Mouse (Mus musculus) layer of hippocampus, adult 11-12 months (tissue): ENCODE measurements around the gene Kcnk10.
A peak's percentile ranks its signal among the peaks of the same experiment; 100 is the strongest.

Source experiments
- DNase-seq: peaks from one replicate; pipeline ENCODE4 v3.0.0; 2022; ENCODE audit warnings: low spot score

The Kcnk10 gene

DNA sequence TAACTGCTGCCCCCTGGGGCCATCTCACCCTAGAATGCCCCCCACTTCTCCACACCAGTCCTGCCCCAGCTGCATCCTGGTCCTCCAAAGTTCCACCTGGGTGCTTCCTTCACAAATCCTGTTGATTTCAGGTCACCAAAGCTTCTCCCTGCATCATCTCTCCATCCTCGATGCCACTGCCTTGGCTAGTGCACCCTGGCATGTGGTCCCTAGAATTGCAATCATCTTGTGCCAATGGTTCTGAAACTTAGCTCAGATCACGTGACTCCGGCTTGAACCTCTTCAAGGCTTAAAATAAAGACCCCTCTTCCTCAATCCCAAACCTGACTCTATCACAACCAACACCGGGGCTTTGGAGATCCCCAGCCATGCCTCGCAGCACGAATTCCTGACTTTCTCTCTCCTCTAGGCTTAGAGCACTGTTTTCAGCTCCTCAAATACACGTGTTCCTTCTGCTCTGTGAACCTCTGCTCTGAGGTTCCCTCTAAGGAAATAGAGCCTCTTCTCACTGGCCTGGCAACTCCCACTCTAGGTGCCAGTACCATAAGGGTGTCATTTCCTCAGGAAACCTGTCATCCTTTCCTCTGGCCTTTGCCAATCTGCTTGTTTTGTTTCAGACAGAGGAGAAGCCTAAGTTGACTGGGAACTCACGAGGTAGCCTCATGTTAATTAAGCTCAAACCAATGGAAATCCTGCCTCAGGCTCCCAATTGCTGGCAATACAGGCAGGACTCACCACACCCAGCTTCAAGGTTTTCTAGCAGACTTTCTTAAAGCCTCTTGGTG is 6.0 kb downstream of the Kcnk10 start:
- no peak for DNase-seq

DNA sequence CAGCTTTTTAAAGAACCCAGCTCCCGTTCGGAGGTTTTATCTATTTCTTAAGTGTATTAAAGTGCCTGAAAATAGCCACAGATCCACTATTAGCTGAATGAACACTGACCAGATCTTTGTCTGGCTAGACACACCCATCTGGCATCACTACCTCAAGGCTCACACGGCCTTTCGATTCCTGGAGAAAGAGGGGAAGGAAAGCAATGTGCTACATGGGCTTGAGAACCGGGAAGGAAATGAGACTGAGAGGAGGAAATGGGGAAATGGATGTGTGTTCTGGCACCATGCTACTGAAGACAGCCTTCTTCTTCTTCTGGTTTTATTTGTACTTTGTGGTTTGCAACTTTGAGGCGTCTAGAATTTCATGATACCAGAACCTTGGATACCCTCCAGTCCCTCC is 8.7 kb downstream of the Kcnk10 start:
- no peak for DNase-seq

DNA sequence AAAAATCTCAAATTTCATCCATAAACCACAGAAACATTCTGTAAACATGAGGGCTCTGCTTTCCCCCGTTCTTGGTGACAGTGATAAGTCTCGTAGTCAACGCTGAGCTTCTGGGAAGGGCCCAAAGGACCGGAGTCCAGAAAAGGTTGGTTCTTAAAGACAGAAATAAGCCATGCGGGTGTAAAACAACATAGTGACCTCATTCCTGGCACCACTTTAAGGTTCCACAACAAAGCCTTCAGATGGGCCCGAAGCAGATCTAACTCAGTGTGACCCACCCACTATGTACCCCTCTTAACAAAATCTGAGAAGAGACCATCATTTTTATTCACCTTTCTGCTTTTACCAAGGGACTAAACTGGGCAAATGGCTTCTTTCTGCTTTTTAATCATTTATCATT is 10.2 kb downstream of the Kcnk10 start:
- DNase-seq, result no peak

DNA sequence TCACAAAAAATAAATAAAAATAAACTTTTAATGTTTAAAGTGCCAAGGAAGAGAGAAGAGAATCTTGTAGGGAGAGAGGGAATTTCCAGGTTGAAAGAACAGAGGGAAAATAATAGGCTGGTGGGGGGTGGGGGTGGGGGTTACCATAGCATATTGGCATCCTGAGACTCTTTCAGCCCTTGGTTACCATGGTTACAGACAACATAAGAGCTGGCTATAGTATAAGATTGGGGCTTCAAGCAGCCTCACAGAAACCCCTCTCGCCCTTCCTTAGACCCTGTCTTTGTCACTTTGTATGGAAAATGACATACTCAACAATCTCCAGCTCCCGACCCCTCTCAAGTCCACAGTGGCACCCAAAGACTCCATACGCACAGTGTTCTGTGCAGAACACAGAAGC is 13.7 kb downstream of the Kcnk10 start:
- no peak for DNase-seq

DNA sequence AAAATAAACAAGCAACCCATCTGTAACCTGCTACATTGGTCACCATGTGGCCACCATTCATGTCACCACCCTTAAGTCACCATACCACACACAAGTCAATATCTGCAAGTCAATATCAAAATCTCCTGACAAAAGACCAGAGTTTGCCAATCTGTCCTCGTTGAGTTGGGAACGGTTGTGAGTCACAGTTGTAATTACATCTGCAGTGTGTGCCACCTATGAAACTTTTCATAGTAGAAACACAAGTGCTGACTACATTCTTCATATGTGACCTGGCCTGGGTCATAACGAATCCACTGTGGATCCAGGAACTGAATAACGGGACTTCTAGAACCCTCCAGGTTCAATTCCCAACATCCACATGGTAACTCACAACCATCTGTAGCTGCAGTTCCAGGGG is 14.8 kb downstream of the Kcnk10 start:
- no peak for DNase-seq

DNA sequence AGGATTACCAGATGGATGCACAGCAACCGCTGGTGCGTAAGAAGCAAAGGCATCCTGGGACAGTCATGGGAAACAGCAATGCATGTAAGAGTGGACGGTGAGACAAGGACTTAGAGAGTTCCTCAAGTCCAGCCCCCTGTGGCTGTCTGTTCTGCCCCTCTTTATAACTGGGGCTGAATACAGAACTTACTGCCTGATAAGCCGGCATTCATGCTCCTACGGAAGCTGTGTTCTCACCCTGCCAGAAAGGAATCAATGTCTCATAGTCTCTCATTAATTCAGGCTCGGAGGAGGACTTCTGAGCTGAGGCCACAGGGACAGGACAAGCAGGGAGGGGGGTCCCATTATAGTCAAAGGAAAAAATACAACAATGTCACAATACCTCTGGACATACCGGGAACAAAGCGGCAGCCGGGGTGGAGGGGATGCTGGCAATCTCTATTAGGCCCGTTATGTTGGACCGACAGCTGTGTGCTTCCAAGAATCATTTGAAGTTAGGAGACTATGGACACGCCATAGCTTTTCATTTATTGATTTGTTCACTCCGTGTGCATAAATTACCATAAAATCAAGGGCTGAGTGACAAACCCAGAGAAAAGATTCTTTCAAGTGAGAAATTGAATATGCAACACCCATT is 15.7 kb downstream of the Kcnk10 start:
- DNase-seq, result no peak

DNA sequence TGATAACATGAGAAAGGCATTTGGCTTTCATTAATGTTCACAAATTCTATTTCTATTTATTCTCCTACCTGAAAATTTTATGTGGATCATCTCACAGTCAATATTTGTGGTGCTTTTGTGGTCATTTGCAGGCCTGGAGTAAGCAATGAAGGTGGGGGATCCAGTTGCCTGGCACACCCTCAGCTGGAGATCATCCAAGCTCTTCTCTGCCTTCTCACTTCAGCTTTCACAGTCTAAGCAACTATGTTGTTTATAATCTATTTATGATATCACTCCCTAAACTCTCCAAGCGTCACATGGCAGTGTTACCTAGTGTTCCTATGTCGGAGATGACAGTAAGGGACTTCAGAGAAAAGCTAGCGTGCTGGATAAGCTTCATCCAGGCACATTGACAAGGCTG is 18.1 kb downstream of the Kcnk10 start:
- DNase-seq, result no peak

DNA sequence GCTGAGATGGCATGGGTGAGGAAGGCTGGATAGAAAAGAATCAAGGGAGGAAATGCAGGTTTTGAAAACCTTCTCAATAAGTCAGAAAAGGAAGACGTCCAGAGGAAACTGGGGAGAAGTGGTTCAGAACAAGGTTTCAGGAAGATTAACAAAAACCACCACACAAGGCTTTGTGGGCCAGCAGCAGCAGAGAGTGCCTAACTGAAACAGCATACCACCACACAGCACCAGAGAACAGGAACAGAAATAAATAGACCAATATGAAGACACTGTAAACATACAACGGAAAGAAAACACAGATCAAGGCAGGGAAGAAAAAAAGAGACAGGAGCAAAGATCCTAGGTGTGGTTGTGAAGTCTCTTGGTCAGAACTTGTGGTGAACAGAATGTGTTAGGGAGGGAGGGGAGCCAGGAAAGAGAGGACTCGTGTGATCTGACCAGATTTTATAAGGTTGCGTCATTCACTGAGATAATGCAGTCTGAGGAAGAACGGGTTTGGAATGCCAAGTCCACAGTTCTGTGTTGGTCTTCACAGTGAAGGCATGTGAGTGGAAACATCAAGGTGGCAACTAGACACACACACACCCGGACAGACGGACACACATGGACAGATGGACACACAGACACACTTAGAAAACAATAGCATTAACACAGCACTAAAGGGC is 21.0 kb downstream of the Kcnk10 start:
- no peak for DNase-seq

DNA sequence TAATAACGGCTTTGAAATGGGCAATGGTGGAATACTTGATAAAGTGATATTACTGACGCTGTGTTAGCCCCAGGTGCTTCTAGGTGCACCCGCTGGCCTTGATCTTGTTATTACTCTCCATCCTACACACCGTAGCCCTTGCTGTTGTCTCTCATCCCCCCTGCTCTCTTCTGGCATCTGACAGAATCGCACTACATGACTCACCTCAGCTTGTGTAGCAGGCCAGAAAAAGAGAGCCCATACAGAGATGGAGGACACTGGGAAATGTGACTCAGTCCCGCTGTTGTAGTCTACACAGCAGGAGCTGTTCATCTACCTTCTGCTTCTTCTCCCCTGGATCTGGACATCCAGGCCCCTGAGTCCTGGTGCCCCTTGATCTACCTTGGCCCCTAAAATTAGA is 28.1 kb downstream of the Kcnk10 start:
- no peak for DNase-seq

DNA sequence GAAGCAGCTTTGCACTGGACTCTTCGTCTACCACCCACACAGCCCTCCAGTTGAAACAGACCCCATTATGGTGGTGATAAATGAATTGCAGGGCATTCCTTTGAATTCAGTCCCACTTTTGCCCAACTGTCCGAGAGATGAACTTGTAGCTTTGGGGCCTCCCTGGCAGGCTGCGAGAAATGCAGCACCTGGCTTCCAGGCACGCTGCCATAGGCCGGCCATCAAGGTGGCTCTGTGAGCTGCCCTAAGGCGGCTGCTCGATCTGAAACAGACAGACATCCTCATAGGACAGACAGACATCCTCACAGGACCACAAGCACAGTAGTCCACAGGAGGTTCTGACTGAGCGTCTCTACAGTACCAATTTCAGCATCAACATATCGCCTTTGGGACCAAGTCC is 30.0 kb downstream of the Kcnk10 start:
- no peak for DNase-seq

DNA sequence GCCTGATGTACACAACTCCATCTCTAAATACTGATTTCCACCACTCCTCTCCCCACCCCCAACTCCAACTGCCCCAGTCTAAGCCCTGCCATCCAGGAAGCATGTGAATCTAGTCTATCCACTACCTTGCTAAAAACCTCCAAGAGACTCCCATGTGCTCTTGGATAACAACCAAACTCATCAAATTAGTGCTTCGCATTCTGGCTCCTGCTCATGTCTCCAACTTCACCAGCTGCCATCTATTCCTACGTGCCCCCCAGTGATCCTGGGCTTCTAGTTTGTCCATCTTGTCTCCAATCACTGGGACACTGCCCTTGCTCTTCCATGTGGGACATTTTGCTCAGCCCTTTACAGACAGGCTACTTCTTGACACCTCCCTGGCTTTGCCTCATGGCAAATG is 32.2 kb downstream of the Kcnk10 start:
- no peak for DNase-seq

DNA sequence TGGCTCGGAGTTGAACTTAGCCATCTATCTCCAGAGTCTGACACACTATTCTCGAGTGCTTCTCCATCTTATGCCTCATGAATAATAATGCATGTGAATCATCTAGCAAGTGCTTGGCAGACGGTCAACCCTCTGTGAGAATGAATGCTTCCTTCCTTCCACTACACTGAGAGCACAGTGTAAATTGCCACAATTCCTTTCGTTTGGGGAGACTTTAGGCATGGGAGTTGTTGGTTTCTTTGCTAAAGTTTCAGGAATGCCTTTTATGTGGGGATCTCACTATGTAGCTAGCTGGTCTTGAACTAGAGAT is 32.9 kb downstream of the Kcnk10 start:
- peak; percentile 70 for DNase-seq

DNA sequence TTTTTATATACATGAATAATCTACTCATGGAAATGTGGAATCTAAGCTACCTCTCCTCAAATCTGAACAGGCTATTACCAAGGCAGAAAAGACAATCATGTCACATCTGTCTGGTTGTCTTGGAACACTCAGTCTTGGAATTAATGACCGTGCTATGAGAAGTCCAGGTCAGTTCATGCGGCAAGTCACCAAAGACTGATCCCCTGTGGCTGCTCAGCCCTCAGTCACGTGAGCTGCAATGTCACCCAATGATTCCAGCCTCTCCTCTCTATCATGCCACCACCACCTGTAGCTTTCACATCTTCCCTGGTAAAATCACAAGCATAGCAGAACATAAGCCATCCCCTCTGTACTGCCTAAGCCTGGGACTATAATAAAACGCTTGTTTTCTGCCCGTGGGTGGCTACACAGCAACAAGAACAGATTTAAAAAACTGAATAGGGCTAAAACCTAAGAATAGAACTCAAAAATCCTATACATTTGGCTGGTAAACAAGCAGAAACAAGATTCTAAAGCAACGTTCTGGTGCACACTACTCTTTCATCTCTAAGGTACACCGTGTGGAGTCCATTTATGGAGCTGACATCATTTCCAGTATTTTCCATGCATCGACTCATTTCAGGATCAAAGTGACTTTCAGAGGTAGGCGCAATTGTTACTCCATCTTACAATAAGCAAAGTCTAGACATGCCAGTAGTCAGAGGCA is 33.4 kb downstream of the Kcnk10 start:
- no peak for DNase-seq

DNA sequence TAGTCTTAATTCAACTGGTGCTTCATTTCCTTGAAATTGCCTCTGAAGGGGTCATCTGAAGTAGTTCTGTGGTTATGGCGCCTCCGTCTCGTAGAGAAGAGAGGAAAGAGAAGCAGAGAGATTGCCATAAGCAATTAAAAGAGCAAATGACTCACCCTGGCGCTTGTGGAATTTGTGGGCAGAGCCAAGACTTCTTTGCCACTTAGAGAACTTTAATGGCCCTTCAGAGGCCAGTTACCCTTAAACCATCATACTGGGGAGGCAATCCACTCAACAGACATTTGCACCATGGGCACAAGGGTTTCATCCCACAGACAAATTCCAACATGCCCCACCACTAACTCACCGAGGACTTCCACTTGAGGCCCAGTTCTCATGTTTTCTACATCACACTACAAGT is 41.4 kb downstream of the Kcnk10 start:
- no peak for DNase-seq

DNA sequence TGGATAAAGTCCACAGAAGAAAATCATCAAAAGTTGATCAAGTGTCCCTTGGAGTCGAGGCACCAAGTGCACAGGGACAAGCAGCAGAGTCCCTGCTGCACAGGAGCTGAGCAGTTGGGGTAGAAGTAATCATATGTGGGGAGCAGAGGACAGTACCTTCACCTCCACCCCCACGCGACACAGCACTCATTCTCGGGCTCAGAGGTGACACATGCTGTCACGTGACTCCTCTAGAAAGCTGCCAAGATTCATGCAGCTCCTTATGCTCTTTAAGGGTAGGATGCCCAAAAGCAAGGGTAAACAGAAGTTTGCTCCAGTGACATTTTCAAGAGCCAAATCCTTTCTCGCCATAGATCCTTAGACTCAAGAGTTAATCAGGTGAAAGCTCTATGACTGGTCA is 42.1 kb downstream of the Kcnk10 start:
- DNase-seq, result no peak

DNA sequence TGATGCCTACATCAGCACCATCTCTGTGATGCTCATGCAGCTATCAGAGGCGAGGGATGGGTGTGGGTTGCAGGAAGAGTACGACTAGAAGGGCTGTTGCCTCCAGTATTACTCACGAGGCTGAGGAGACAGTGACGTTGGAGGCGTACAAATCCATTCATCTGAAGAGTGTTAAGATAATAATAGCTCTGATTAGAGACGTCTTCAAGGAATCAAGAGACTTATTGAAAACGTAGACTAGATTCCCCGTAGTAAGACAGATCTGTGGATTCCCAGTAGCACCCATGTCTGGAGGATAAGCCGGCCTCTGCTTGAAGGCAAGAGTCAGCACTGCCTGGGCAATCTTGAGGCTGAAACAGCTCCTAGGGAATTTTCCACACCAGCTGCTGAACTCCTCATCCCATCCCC is 42.6 kb downstream of the Kcnk10 start:
- no peak for DNase-seq

DNA sequence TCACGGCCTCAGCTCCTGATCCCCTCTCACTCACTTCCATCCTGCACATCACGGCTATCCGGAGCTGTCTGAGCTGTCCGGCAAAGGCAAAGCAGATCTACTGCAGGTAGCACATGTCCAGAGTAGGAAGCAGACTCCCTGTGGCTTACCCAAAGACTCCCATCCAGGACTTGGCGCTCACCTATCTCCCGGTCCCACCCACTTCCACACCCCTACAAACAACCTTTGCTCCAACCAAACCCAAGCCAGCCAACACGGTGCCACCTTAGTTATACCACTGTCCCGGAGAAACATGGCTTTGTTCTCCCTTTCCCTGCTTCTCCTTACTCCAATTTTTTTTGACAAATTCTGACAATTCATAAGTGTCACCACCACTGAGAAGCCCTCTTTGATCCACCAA is 49.5 kb downstream of the Kcnk10 start:
- no peak for DNase-seq

DNA sequence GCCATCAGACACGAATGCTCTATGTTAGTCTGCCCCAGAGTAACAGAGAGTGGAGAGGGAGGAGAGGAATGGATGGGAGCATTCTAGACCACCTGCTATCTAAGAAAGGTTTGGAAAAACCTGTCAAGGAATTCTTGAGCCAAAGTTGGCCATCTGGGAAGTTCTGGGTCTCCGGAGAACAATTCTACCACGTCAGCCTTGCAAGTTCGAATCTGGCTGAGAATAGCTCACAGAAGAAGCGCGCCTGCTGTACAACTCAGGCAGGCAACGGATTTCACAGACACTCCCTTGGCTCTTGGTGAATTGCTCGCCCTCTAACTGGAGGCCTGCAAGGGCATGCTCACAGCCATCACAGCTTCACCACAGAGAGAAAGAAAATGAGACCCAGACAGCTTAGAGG is 52.7 kb downstream of the Kcnk10 start:
- DNase-seq, result no peak

DNA sequence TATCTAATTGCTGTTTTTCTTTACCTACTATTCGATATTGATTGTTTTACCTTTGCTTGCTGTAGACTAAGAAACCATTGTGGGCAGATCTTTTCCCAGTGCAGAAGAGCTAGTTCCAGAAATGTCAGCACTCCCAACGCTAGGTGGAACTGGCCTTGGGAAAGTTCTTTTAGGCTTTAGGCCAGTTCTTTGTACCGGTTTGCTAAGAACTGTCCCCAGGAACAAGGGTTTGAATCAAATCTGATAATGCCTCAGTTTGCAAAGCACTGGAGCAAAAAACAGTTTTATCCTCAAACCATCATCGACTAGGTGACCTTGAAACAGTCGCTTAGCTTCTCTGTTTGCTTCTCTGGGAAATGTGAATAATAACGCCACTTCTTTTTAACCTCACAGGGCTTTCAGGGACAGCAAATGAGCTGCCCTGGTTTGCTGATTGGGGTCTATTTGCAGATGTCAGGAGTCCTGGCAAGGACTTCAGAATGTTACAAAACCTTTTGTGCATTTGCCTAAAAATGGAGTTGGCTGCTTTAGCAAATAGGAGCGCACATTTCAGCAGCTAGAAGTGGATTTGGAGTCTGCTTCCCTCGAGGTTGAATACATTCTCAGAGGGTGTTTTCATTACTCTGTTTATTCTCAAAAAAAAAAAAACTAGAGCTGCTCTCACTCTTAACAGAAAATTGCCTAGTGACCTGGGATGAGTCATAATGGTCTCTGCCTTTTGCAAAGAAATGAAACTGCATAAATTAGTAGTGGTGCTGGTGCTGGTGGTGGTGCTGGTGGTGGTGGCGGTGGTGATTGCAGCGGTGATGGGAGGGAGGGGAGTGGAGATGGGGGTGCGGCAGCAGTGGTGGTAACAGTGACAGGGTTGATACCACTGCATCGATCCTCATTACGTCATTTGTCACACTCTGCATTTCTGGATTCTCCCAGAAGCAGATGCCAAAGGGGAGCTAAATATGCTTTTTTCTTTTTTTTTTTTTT is 53.5 kb downstream of the Kcnk10 start:
- no peak for DNase-seq

DNA sequence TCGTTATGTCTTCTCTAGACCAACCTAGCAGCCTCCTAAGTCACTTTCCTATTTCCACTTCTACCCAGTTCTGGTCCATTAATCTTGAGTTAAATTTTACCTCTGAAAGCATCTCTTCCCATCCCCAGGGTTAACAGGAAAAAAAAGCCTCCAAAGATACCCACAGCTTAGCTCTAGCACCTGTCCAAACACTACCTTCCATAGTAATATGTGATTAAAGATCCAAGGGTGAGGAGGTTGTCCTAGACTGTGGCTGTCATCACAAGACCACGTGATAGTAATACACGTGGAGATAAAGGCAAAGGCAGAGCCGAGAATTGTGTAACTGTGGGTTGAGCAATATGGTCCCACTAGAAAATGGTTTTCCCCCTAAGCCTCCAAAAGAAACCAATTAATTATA is 56.8 kb downstream of the Kcnk10 start:
- DNase-seq, result no peak

DNA sequence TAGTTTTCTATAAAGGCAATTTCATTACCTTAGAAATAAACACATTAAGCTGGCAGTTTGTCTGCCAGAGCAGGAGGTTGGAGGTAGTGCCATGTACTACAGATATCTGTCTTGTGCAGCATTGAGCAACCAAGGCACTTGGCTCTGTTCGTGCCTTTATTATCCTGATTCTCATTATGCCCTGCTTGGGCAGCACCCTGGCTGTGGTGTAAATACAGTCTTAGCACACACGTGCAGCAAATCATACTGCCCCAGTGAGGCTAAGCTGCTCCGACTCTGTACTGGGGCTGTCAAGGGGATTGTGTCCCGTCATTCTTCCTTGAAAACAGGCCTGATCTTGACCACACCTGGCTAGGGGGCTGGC is 57.6 kb downstream of the Kcnk10 start:
- no peak for DNase-seq
